Mouse (Mus musculus) mammary gland, adult 2 months (tissue): Measurements from ENCODE around the gene Vmn2r71. TPM values are rescaled to one million over a fixed set of nuclear protein-coding genes. Genes with fewer than 3 reads are reported as not detected.

ENCODE experiments used
- polyA plus RNA-seq: library from polyadenylated mRNA; depleted of rRNA; stranded (reverse); fragments of >200 nt; gene quantifications from 2 replicates; pipeline ENCODE4 v1.2.3, GENCODE M21; 2012; ENCODE audit warnings: low replicate concordance; rRNA removed

Vmn2r71 gene
- not detected in 2 replicates for polyA plus RNA-seq

DNA sequence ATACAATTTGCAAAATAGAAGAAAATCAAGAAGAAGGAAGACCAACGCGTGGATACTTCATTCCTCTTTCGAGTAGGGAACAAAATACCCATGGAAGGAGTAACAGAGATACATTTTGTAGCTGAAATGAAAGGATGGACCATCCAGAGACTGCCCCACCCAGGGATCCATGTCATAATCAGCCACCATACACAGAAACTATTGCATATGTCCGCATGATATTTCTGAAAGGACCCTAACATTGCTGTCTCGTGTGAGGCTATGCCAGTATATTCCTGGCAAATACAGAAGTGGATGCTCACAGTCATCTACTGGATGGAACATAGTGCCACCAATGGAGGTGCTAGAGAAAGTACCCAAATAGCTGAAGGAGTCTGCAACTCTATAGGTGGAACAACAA is at the start of gene Vmn2r71:
Vmn2r71 (plus strand) TSS at position 301 of the 400 bp plus-strand sequence.

DNA sequence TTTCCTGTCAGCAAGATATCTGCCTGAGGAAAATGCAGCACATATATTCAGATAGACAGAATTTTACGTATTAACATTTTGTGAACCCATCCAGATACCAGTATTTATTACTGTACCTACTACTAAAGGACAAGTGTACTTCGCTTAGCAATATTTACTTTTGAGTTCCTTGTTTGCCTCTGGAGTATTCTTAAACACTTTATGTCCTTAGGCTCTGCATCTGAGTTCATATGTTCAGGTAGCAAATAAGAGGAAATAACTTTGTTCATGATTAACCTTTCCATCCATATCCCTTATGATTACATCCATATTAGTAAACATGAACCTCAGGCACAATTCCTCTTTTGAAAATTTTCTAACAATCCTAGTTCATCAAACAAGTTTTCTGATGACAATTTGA is 6.2 kb downstream of the Vmn2r71 start, which contains the start of gene Vmn2r70:
Vmn2r70 (minus strand) TSS at position 101 of the 400 bp plus-strand sequence.

Other genes with a start within 250 kb of the Vmn2r71 start
- gene Vmn2r69, start 147.2 kb upstream of the Vmn2r71 start, polyA plus RNA-seq = not detected in 2 replicates
- gene Vmn2r70, start 6.1 kb downstream of the Vmn2r71 start, polyA plus RNA-seq = not detected in 2 replicates
- gene Vmn2r72, start 192.0 kb downstream of the Vmn2r71 start, polyA plus RNA-seq = not detected in 2 replicates